Mouse (Mus musculus) liver, postnatal 0 days (tissue): ENCODE results near the gene M1ap. TPM values are rescaled to one million over a fixed set of nuclear protein-coding genes. Genes with fewer than 3 reads are reported as not detected.

ENCODE experiments used
- ATAC-seq: fragments of 200-750 bp; cut with Nextera tagmentation; 2 replicates; pipeline ENCODE4 v1.8.0; 2017; ENCODE audit warnings: mild to moderate bottlenecking, moderate library complexity
- DNase-seq: peaks from one replicate; pipeline ENCODE4 v3.0.0-alpha.2; 2016
- H3K27ac ChIP-seq: fragments of 300-500 bp; sonication (generic); 2 replicates; pipeline ENCODE4 v1.5.1; 2014; ENCODE audit warnings: antibody characterized with exemption, moderate library complexity, mild to moderate bottlenecking, low read depth
- H3K27me3 ChIP-seq: fragments of 300-500 bp; sonication (generic); 2 replicates; pipeline ENCODE4 v1.6.1; 2014; ENCODE audit warnings: low read length, control low read depth, mixed read lengths; ENCODE audit not compliant: insufficient read depth
- H3K36me3 ChIP-seq: fragments of 300-500 bp; sonication (generic); replicated peaks from 2 replicates; pipeline ENCODE4 v1.6.1; 2014; ENCODE audit warnings: mild to moderate bottlenecking, control low read depth, low read length, moderate library complexity, mixed read lengths; ENCODE audit not compliant: insufficient read depth
- H3K4me1 ChIP-seq: fragments of 300-500 bp; sonication (generic); 2 replicates; pipeline ENCODE4 v1.6.1; 2014; ENCODE audit warnings: antibody characterized with exemption, mild to moderate bottlenecking, control low read depth; ENCODE audit not compliant: insufficient read depth
- H3K4me2 ChIP-seq: fragments of 300-500 bp; sonication (generic); 2 replicates; pipeline ENCODE4 v1.6.1; 2014; ENCODE audit warnings: low read depth, mild to moderate bottlenecking, low read length, moderate library complexity, mixed read lengths
- H3K4me3 ChIP-seq: fragments of 300-500 bp; sonication (generic); 2 replicates; pipeline ENCODE4 v1.5.1; 2014; ENCODE audit warnings: low read depth, low read length
- H3K9ac ChIP-seq: fragments of 300-500 bp; sonication (generic); replicated peaks from 2 replicates; pipeline ENCODE4 v1.6.1; 2014; ENCODE audit warnings: mild to moderate bottlenecking, moderate library complexity
- H3K9me3 ChIP-seq: fragments of 300-500 bp; sonication (generic); 2 replicates; pipeline ENCODE4 v1.6.1; 2016; ENCODE audit warnings: mild to moderate bottlenecking, control low read depth, low read length, mixed read lengths
- CTCF ChIP-seq: sonication (generic); IDR thresholded peaks from 2 replicates; pipeline ENCODE4 v1.5.1; 2016; ENCODE audit warnings: antibody characterized with exemption, low read depth
- EP300 ChIP-seq: IDR thresholded peaks from 2 replicates; pipeline ENCODE4 v1.6.1; 2016; ENCODE audit warnings: antibody characterized with exemption, low read depth, mild to moderate bottlenecking
- WGBS: fragments of 180-500 bp; shearing (Covaris S2); extraction: QIAGEN DNeasy Blood & Tissue Kit; methylation state at CpG from one replicate; pipeline ENCODE4 v1.1.7; 2014; ENCODE audit not compliant: insufficient replicate concordance; 5-methylcytosine and 5-hydroxymethylcytosine counted together
- polyA plus RNA-seq: library from polyadenylated mRNA; unstranded; fragments of >200 nt; fragmentation: Nextera tagmentation; extraction: Ambion mirVana; gene quantifications from 2 replicates; pipeline ENCODE4 v1.2.1, GENCODE M21; 2015

M1ap gene
- polyA plus RNA-seq, 1 experiment from 2014 or later, result 4.3 TPM

DNA sequence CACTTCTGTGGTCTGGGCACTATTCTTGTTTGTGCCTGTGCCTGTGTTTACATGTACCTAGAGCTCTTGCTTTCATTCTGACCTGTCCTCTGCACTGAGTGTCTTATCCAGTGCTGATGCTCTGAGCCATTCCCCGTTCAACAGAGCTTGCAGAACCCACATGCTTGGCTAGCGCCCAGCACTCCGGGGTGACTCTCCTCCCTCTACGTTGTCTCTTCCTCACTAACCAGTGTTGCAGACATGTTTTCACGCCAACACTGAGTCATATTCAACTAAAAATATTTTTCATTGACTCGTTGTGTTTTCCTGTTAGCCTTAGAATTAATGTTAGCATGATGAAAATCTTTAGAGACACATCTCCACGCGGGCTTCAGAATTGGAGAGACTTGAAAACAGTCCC lies 38.7 kb upstream of the M1ap start:
- Histone ChIP-seq H3K4me1 (no peaks in the 10 kb centered on the region), H3K4me2 (no peak overlapping the region), H3K4me3 (no peak overlapping the region), H3K27me3 (0 out of 2 replicates have a peak, but pooled peaks cover 3% of the 10 kb centered on the region), H3K36me3 (no peaks in the 10 kb centered on the region), H3K9ac (no peak overlapping the region), H3K9me3 (no peaks in the 10 kb centered on the region), H3K27ac (no peak overlapping the region)
- no peak for TF ChIP-seq EP300
- no peak for TF ChIP-seq CTCF
- no peak for ATAC-seq
- 69% methylated on average over 8 of the region's 8 CpGs for WGBS
- no peak for DNase-seq

- Histone ChIP-seq H3K27me3 (0 out of 2 replicates have a peak, but pooled peaks cover 3% of the 10 kb centered on the region), H3K9me3 (no peaks in the 10 kb centered on the region), H3K4me2 (no peak overlapping the region), H3K4me1 (0 out of 2 replicates have a peak, but pooled peaks cover 3% of the 10 kb centered on the region), H3K9ac (no peak overlapping the region), H3K4me3 (no peak overlapping the region), H3K27ac (no peak overlapping the region), H3K36me3 (no peaks in the 10 kb centered on the region)
- peak; percentile 72 for TF ChIP-seq CTCF
- TF ChIP-seq EP300, result no peak
- ATAC-seq (0 out of 2 replicates have a peak, but pooled peaks have one; percentile 13), DNase-seq (no peak)
- WGBS, result 40% methylated on average over 14 of the region's 14 CpGs
Measured at GRCm38 (mm10) chr6:82909136-82909855, 37.4 kb upstream of the M1ap start.

GRCm38 (mm10) chr6:82911303-82911702 lies 35.4 kb upstream of the M1ap start:
- Histone ChIP-seq H3K4me1 (0 out of 2 replicates have a peak, but pooled peaks cover 3% of the 10 kb centered on the region), H3K36me3 (no peaks in the 10 kb centered on the region), H3K4me2 (no peak overlapping the region), H3K27me3 (no peaks in the 10 kb centered on the region), H3K9me3 (no peaks in the 10 kb centered on the region), H3K4me3 (no peak overlapping the region), H3K27ac (no peak overlapping the region), H3K9ac (no peak overlapping the region)
- TF ChIP-seq CTCF (no peak), EP300 (no peak)
- 78% methylated on average over 5 of the region's 5 CpGs for WGBS
- DNase-seq (no peak), ATAC-seq (no peak)

- Histone ChIP-seq H3K4me1 (0 out of 2 replicates have a peak, but pooled peaks cover 3% of the 10 kb centered on the region), H3K4me2 (peak overlapping the region; percentile 18; the same call in 1 of the 2 replicates)
Measured at GRCm38 (mm10) chr6:82913336-82914247, 33.1 kb upstream of the M1ap start.

GRCm38 (mm10) chr6:82915889-82916288 lies 30.8 kb upstream of the M1ap start:
- H3K9me3 ChIP-seq, result no peaks in the 10 kb centered on the region
- 0 out of 2 replicates have a peak, but pooled peaks have one; percentile 31 for ATAC-seq
- no peak overlapping the region for H3K4me3 ChIP-seq
- no peaks in the 10 kb centered on the region for H3K27me3 ChIP-seq
- 20% methylated on average over 3 of the region's 3 CpGs for WGBS
- peak; percentile 77 for DNase-seq
- no peaks in the 10 kb centered on the region for H3K36me3 ChIP-seq
- no peak overlapping the region for H3K4me2 ChIP-seq
- H3K27ac ChIP-seq, result no peak overlapping the region
- no peak overlapping the region for H3K9ac ChIP-seq
- H3K4me1 ChIP-seq, result 0 out of 2 replicates have a peak, but pooled peaks cover 3% of the 10 kb centered on the region
- TF ChIP-seq CTCF (peak; percentile 95), EP300 (no peak)

More at GRCm38 (mm10) chr6:82913336-82914247, 33.1 kb upstream of the M1ap start:
- WGBS, result 42% methylated on average over 28 of the region's 28 CpGs
- ATAC-seq (no peak), DNase-seq (peak; percentile 36)
- Histone ChIP-seq H3K9ac (no peak overlapping the region), H3K27ac (no peak overlapping the region), H3K4me3 (no peak overlapping the region), H3K9me3 (no peaks in the 10 kb centered on the region), H3K27me3 (no peaks in the 10 kb centered on the region), H3K36me3 (no peaks in the 10 kb centered on the region)
- TF ChIP-seq EP300, result no peak
- no peak for TF ChIP-seq CTCF

DNA sequence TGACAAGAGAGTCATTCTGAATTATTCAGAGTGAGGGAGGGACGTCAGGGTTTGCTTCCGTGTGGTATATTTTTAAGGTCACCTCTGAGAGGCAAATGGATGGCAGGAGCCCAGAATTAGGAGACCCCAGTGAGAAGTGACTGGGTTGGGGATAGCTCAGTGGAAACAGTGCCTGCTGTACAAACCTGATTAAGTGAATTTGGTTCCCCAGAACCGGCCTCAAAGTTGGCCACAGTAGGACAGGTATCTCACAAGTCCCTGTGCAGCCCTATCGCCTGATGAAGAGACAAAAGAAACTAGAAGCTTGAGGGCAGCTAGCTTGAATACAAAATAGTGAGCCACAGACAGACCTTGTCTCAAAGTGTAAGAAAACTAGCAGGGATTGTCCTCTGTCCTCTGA lies 30.2 kb upstream of the M1ap start:
- no peak overlapping the region for H3K9ac ChIP-seq
- no peaks in the 10 kb centered on the region for H3K36me3 ChIP-seq
- H3K4me3 ChIP-seq, result no peak overlapping the region
- WGBS, result 77% methylated on average over 4 of the region's 4 CpGs
- H3K27ac ChIP-seq, result no peak overlapping the region
- ATAC-seq (no peak), DNase-seq (no peak)
- no peak overlapping the region for H3K4me2 ChIP-seq
- TF ChIP-seq CTCF (no peak), EP300 (no peak)
- H3K4me1 ChIP-seq, result 0 out of 2 replicates have a peak, but pooled peaks cover 3% of the 10 kb centered on the region
- no peaks in the 10 kb centered on the region for H3K9me3 ChIP-seq
- no peaks in the 10 kb centered on the region for H3K27me3 ChIP-seq
